Mouse (Mus musculus): Measurements from ENCODE around the gene Slc5a10.

GRCm38 (mm10) chr11:61685119-61685725, 35.4 kb downstream of the Slc5a10 start:
- TF ChIP-seq POLR2A (IDR thresholded peaks at IDR 0.05; ENCODE audit: insufficient read depth, low read depth, low read length) (no peak), EP300 (IDR thresholded peaks at IDR 0.05; ENCODE audit: insufficient read depth, low read depth, low read length) (no peak), CTCF (IDR thresholded peaks at IDR 0.05) (no peak)

Measured in heart, adult 2 months (tissue).